Mouse (Mus musculus) gastrocnemius, adult 2 months (tissue): ENCODE results near the gene Ddn. TPM values are rescaled to one million over a fixed set of nuclear protein-coding genes. Genes with fewer than 3 reads are reported as not detected.
A peak's percentile ranks its signal among the peaks of the same experiment; 100 is the strongest.

ENCODE experiments used
- DNase-seq: peaks from one replicate; pipeline ENCODE4 v3.0.0; 2022
- H3K27ac ChIP-seq: fragments of 200-600 bp; 2 replicates; pipeline ENCODE4 v1.8.1; 2022; ENCODE audit warnings: mild to moderate bottlenecking
- H3K4me3 ChIP-seq: fragments of 200-600 bp; 2 replicates; pipeline ENCODE4 v1.8.1; 2022; ENCODE audit warnings: mild to moderate bottlenecking, moderate library complexity
- CTCF ChIP-seq: fragments of 200-600 bp; IDR thresholded peaks from 2 replicates; pipeline ENCODE4 v1.8.1; 2022; ENCODE audit warnings: antibody characterized with exemption, mild to moderate bottlenecking, moderate library complexity
- intact Hi-C: fragments of 180-260 bp; cut with DNase I; formaldehyde crosslinking; loops from one replicate; pipeline ENCODE4 v1.15.1; 2025
- total RNA-seq, 2 experiments: library from RNA; stranded (reverse); gene quantifications; 2 replicates each; pipeline ENCODE4 v1.2.3; 2021

Gene Ddn
- total RNA-seq, 2 experiments from 2014 or later = 0.33 to 0.78 TPM

DNA sequence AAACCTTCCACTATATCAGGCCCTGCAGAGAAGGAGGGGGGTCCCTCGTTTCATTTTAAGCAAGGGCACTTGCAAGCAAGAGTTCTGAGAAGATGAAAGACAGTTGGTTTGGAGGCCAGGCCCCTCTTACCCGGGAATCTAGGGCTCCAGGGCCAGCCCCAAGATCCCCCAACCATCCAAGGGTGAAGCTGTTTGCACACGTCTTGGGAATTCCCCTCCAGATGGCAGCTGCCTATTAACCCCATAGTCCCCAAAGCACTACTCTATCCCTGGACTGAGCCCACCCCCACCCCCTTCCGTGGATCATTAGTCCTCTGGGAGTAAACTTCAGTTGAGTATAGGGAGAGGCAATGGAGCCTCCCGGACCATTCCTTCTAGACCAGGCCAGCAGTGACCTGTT lies 33.8 kb downstream of the Ddn start:
- TF ChIP-seq CTCF = no peak
- intact Hi-C loops = no loop called here
- no peak overlapping the region for H3K4me3 ChIP-seq
- no peak for DNase-seq
- no peak overlapping the region for H3K27ac ChIP-seq

DNA sequence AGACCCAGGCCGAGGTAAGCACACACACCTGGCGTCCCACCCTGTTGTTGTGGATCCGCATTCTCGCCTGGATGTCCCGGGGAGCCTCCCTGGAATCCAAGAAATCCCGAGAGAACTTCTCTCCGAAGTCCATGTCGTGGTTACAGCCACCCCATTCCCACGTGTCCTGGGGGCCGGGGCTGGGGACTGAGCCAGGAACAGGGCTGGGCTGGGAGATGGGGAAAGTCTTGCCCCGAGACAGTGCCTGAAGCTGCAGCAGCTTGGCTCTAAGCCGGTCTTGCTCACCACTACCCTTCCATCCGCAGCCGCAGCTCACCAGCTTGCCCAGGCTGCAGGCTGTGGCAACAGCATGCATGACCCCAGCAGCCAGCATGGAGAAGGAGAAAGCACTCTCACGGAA lies 35.2 kb downstream of the Ddn start:
- DNase-seq = no peak
- Histone ChIP-seq H3K27ac (no peak overlapping the region), H3K4me3 (no peak overlapping the region)
- intact Hi-C loops = no loop called here
- TF ChIP-seq CTCF = no peak

DNA sequence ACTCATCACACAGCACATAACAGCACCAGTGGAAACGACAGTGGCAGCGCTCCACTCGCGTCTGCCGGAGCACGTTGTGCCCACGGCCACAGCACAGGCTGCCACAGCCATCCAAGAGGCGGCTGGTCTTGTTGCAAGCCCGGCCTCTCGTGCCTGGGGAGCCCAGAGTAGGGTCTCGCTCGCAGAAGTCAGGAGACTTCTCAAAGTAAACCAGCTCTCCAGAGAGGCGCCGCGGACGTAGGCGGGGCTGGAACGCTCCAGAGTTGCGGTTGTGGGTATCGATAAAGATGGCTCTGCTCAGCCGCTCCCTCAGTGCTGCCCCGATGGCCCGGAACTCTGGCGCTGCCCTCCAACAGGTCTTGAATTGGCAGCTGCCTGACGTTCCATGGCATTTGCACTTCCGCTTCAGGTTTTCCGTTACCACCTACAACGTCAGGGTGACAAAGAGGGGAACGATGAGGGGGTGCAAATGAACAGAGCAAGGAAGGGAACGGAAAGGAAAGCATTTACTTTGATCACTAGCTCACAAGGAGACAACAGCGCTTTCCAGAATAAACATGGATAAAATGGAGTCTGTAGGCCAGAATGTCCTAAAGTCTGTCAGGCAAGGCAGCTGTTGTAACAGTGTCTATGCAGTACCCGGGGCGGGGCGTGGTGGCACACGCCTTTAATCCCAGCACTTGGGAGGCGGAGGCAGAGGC lies 36.6 kb downstream of the Ddn start:
- intact Hi-C loops = no loop called here

DNA sequence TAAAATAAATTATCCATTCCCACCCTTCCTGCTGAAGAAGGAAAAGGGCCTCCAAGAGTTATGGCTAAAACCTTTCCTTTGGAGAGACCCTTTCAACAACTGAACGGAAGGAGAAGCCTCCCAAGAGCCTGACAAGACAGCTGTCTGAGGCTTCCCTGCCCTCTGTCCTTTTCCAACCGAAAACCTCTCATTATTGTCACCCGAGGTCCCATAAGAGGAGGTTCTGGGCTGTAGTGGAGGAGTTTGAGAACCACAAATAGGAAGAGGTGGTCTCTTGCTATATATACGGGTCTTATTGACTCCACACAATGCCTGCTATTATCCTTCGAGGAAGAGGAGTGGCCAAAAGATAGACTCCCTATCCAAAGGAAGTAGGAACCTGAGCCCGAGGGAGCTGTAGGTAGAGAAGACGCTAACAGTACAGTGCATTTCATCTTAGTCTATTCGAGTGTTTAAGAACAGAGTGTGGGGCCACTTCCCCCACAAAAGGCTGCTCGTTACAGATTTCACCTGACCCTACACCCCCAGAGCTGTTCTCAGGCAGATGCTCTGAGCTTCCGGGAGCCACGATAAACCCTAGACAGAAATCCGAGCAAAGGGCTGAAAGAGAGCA lies 37.4 kb downstream of the Ddn start:
- H3K27ac ChIP-seq = no peak overlapping the region
- no peak for TF ChIP-seq CTCF
- peak overlapping the region; percentile 62 for H3K4me3 ChIP-seq
- intact Hi-C loops = no loop called here
- no peak for DNase-seq

More for the DNA sequence above, 36.6 kb downstream of the Ddn start:
- peak overlapping the region; percentile 62 for H3K4me3 ChIP-seq
- H3K27ac ChIP-seq = no peak overlapping the region
- no peak for TF ChIP-seq CTCF
- no peak for DNase-seq

DNA sequence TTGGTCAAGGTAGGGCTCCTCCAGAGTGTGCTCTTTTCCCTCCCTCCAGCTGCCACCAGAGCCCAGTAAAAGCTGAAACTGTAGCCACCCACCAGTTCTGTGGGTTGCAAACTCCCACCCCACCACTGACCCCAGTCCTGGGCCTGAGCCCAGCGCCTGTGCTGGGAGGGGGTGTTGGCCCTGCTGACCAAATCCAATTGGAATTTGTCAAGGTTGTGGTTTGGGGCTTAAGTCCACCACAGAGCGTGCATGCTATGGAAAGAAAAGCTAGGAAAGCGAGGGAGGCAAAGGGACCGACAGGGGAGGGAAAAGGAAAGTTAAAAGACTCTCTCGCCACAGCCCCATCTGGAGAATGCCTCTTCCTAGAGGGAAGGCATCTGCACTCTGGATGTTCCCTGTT lies 41.0 kb downstream of the Ddn start:
- Histone ChIP-seq H3K27ac (no peak overlapping the region), H3K4me3 (no peak overlapping the region)
- no peak for DNase-seq
- intact Hi-C loops = no loop called here
- no peak for TF ChIP-seq CTCF

DNA sequence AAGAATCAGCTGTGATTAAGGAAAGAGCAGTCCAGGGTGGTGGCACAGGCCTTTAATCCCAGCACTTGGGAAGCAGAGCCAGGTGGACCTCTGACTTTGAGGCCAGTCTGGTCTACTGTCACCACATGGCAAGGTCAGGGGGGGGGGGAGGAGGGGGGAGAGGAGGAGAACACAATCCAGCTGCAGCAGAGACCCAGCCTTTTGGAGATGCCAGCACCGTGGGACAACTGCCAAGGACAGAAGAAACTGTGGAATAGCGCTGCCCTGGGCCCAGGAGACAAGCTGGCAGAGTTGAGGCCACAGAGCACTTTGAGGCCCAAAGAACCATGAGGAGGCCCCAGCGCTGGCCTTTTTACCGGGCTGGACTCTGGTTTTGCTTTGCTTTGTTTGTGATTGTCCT lies 43.4 kb downstream of the Ddn start:
- no peak overlapping the region for H3K27ac ChIP-seq
- TF ChIP-seq CTCF = no peak
- no peak for DNase-seq
- no peak overlapping the region for H3K4me3 ChIP-seq
- intact Hi-C loops = no loop called here

DNA sequence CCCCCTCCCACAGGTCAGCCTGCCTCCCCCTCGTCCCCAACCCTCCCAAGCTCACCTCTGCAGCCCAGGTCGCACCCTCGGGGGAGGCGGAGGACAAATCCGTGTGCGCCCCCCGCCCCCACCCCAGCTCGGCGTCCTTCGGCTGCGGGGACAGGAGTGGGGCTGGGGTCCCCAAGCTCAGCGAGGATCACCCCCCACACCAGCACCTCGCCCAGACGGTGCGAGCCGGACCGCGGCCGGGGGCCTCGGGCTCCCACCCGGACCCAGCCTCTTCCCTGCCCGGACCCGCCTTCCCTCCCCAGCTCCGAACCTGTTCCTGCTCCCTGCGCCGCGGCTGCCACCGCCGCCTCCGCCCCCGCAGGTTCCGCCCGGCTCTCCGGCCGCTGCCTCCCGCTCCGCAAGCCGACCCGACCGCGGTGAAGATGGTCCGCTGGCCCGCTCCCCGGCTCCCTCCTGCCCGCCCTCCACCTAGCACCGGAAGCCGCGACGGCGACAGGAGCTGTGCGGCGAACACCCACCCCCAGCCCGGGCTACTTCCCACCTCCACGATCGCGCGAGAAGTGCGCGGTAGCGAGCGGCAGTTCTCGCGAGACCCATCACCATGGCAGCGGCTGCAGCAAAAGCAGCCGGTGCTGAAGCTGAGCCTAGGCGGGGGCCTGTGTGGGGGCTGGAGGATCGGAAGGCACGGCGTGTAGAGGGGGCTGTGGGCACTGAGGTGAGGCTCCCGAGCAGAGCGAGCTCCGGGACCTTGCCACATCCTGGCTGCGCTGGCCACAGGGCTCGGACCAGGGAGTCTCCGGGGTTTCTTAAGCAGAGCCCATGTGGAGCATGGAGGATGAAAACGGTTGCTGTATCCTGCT lies 46.4 kb downstream of the Ddn start, which contains the start of gene Arf3:
Gene Arf3, minus strand, starts transcription at position 545 of the 860 bp plus-strand sequence.
- intact Hi-C loops = no loop called here
- no peak for TF ChIP-seq CTCF
- peak; percentile 97 for DNase-seq
- H3K4me3 ChIP-seq = peak within 1 kb of the TSS; percentile 98
- peak within 1 kb of the TSS; percentile 88 for H3K27ac ChIP-seq

DNA sequence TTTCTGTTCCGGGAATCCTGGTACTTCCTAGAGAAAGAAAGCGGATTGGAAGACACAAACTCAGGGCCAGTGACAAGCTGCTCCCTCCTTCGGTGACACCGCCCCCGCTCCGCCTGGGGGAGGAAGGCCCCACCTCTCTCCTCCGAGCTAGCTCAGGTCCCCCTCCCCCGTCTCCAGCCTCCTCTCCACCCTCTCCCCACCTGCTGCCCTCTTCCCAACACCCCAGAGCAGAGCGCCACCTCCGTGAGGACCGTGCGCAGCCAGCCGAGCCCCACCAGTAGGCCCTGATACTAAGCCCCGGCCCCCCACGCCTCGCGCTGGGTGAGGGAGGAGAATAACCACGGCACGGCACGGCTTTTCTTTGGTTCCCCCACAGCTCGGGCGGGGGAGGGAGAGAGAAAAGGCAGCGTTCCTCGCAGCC lies 47.1 kb downstream of the Ddn start:
- intact Hi-C loops = no loop called here
- DNase-seq = peak; percentile 71
- peak overlapping the region; percentile 88 for H3K27ac ChIP-seq
- H3K4me3 ChIP-seq = peak overlapping the region; percentile 98
- no peak for TF ChIP-seq CTCF

DNA sequence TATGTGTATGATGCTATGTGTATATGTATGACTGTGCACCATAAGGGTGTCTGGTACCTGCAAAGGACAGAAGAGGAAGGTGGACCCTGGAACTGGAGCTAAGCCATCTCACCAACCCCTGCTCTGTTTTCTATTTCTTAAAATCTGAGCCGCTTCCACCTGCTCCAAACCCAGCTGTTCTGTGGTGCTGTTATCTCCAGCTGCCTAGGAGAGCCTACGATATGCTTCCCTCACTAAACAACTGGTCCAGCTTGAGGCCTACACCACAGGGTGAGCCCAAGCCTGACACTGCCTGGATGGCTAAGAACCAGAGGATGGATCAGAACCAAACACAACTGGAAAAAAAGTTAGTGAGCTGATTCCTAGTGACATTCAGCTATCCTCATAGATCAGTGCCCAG lies 55.2 kb downstream of the Ddn start:
- H3K27ac ChIP-seq = no peak overlapping the region
- H3K4me3 ChIP-seq = no peak overlapping the region
- DNase-seq = no peak
- no peak for TF ChIP-seq CTCF
- intact Hi-C loops = no loop called here

Other genes with a start within 250 kb of the Ddn start
- 10 to 100 TPM; 20.4 to 20.5 TPM for gene Ccnt1, start 238.6 kb downstream of the Ddn start, total RNA-seq
- 1 to 10 TPM in 1 of 2 experiments, not detected in 1; 1.2 TPM for gene 4930415O20Rik, start 238.5 kb downstream of the Ddn start, total RNA-seq
- 10 to 100 TPM; 22.8 to 23.1 TPM for gene Adcy6, start 199.4 kb downstream of the Ddn start, total RNA-seq
- gene Cacnb3, start 178.7 kb downstream of the Ddn start, total RNA-seq = 1 to 10 TPM; 1.8 to 2.2 TPM
- gene Ddx23, start 146.6 kb downstream of the Ddn start, total RNA-seq = 10 to 100 TPM; 66.3 to 67.4 TPM
- 1 to 10 TPM; 1.2 to 1.5 TPM for gene Rnd1, start 132.0 kb downstream of the Ddn start, total RNA-seq
- gene Ccdc65, start 101.3 kb downstream of the Ddn start, total RNA-seq = not detected
- 1 to 10 TPM; 1.0 to 1.3 TPM for gene Fkbp11, start 81.3 kb downstream of the Ddn start, total RNA-seq
- 1 to 10 TPM; 8.1 to 9.4 TPM for gene Arf3, start 46.3 kb downstream of the Ddn start, total RNA-seq
- 1 to 10 TPM in 1 of 2 experiments, under 1 TPM in 1; 0.97 to 1.4 TPM for gene Wnt10b, start 31.3 kb downstream of the Ddn start, total RNA-seq
- gene Wnt1, start 19.6 kb downstream of the Ddn start, total RNA-seq = under 1 TPM in 1 of 2 experiments, not detected in 1; 0.08 TPM
- 10 to 100 TPM; 49.0 to 59.5 TPM for gene Prkag1, start 22.0 kb upstream of the Ddn start, total RNA-seq
- gene Kmt2d, start 61.7 kb upstream of the Ddn start, total RNA-seq = 10 to 100 TPM; 53.6 to 56.3 TPM
- 1 to 10 TPM in 1 of 2 experiments, under 1 TPM in 1; 0.92 to 2.2 TPM for gene Rhebl1, start 85.0 kb upstream of the Ddn start, total RNA-seq
- under 1 TPM; 0.81 to 0.82 TPM for gene Dhh, start 89.0 kb upstream of the Ddn start, total RNA-seq
- 1 to 10 TPM; 5.2 to 6.9 TPM for gene Lmbr1l, start 108.7 kb upstream of the Ddn start, total RNA-seq
- gene Tuba1b, start 125.1 kb upstream of the Ddn start, total RNA-seq = 10 to 100 TPM; 15.8 to 33.9 TPM
- gene Gm49450, start 144.1 kb upstream of the Ddn start, total RNA-seq = not detected
- 10 to 100 TPM; 17.1 to 43.2 TPM for gene Tuba1a, start 144.2 kb upstream of the Ddn start, total RNA-seq
- 1 to 10 TPM; 7.1 to 7.7 TPM for gene Tuba1c, start 220.4 kb upstream of the Ddn start, total RNA-seq
- gene Prph, start 245.7 kb upstream of the Ddn start, total RNA-seq = 1 to 10 TPM in 1 of 2 experiments, under 1 TPM in 1; 0.31 to 1.2 TPM